Mouse (Mus musculus) liver, adult 2 months (tissue): ENCODE data around the gene Cfap54. TPM values are rescaled to one million over a fixed set of nuclear protein-coding genes. Genes with fewer than 3 reads are reported as not detected.

ENCODE experiments used
- DNase-seq: peaks from one replicate; pipeline ENCODE4 v3.0.0-alpha.2; 2011; ENCODE audit warnings: low read depth, low spot score; ENCODE audit errors: extremely low read depth
- H3K27ac ChIP-seq: fragments of 200-500 bp; replicated peaks from 2 replicates; pipeline ENCODE4 v1.5.1; 2012; ENCODE audit warnings: low read depth, mild to moderate bottlenecking, control low read depth, inconsistent platforms, low read length; ENCODE audit not compliant: insufficient read depth
- H3K27me3 ChIP-seq: fragments of 200-500 bp; 2 replicates; pipeline ENCODE4 v1.6.1; 2012; ENCODE audit warnings: mild to moderate bottlenecking, moderate library complexity, low read length, inconsistent platforms; ENCODE audit not compliant: control insufficient read depth, insufficient read depth
- H3K36me3 ChIP-seq: fragments of 200-500 bp; 2 replicates; pipeline ENCODE4 v1.6.1; 2012; ENCODE audit warnings: low read length, inconsistent platforms; ENCODE audit not compliant: control insufficient read depth, insufficient read depth
- H3K4me1 ChIP-seq: fragments of 200-500 bp; 2 replicates; pipeline ENCODE4 v1.6.1; 2011; ENCODE audit warnings: low read length; ENCODE audit not compliant: control insufficient read depth, insufficient read depth
- H3K4me3 ChIP-seq: fragments of 200-500 bp; 2 replicates; pipeline ENCODE4 v1.5.1; 2011; ENCODE audit warnings: low read depth, mild to moderate bottlenecking, control low read depth, low read length, moderate library complexity; ENCODE audit not compliant: insufficient read depth
- H3K79me2 ChIP-seq: fragments of 200-500 bp; 2 replicates; pipeline ENCODE4 v1.6.1; 2012; ENCODE audit warnings: inconsistent platforms, mild to moderate bottlenecking, low read length, moderate library complexity; ENCODE audit not compliant: control insufficient read depth, insufficient read depth
- H3K9ac ChIP-seq: fragments of 200-500 bp; 2 replicates; pipeline ENCODE4 v1.6.1; 2012; ENCODE audit warnings: low read depth, mild to moderate bottlenecking, control low read depth, inconsistent platforms, low read length
- CTCF ChIP-seq: fragments of 200-500 bp; IDR thresholded peaks from 2 replicates; pipeline ENCODE4 v1.5.1; 2011; ENCODE audit warnings: low read depth, low read length, control low read depth
- POLR2A ChIP-seq: fragments of 200-500 bp; IDR thresholded peaks from 2 replicates; pipeline ENCODE4 v1.6.1; 2011; ENCODE audit warnings: low read length, control low read depth; ENCODE audit not compliant: insufficient read depth; ENCODE audit errors: extremely low read depth
- WGBS: fragments of 180-500 bp; shearing (Covaris S2); methylation state at CpG from one replicate; pipeline ENCODE4 v1.1.7; 2018; 5-methylcytosine and 5-hydroxymethylcytosine counted together
- polyA plus RNA-seq: library from polyadenylated mRNA; depleted of rRNA; stranded (reverse); fragments of >200 nt; gene quantifications from 2 replicates; pipeline ENCODE4 v1.2.3, GENCODE M21; 2012
- total RNA-seq: library from RNA; depleted of rRNA; stranded (reverse); fragments of >200 nt; gene quantifications from 2 replicates; pipeline ENCODE4 v1.2.3, GENCODE M21; 2014

Gene Cfap54
- total and polyA plus RNA-seq, 2 experiments, result 0.27 to 0.65 TPM

DNA sequence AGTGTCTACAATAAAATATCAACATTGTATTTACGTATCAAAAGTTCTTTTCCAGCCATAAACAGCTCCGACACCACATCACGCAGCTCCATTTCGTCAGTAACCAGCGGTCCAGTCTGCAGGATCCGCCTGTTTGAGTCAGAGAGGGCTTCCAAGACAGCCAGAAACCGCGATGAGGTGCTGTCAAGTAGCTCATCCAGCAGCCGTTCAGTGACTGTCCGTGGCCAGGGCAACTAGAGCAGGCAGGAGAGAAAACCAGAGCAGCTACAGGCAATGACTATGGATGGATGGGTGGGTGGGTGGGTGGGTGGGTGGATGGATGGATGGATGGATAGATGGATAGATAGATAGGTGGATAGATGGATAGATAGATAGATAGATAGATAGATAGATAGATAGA lies 38.2 kb downstream of the Cfap54 start:
- 89% methylated on average over 10 of the region's 10 CpGs for WGBS
- Histone ChIP-seq H3K4me1 (no peaks in the 10 kb centered on the region; the same call in 1 of the 2 replicates), H3K27me3 (no peaks in the 10 kb centered on the region), H3K27ac (no peak overlapping the region), H3K9ac (no peak overlapping the region), H3K4me3 (no peak overlapping the region), H3K79me2 (no peaks in the 10 kb centered on the region), H3K36me3 (no peaks in the 10 kb centered on the region)
- TF ChIP-seq POLR2A (no peak), CTCF (no peak)
- no peak for DNase-seq

GRCm38 (mm10) chr10:93041850-93042249 lies 39.6 kb downstream of the Cfap54 start:
- WGBS, result 95% methylated on average over 3 of the region's 3 CpGs
- no peak for TF ChIP-seq POLR2A
- TF ChIP-seq CTCF, result no peak
- Histone ChIP-seq H3K27me3 (no peaks in the 10 kb centered on the region), H3K4me1 (no peaks in the 10 kb centered on the region; the same call in 1 of the 2 replicates), H3K36me3 (no peaks in the 10 kb centered on the region), H3K79me2 (no peaks in the 10 kb centered on the region), H3K4me3 (no peak overlapping the region), H3K9ac (no peak overlapping the region), H3K27ac (no peak overlapping the region)
- no peak for DNase-seq

DNA sequence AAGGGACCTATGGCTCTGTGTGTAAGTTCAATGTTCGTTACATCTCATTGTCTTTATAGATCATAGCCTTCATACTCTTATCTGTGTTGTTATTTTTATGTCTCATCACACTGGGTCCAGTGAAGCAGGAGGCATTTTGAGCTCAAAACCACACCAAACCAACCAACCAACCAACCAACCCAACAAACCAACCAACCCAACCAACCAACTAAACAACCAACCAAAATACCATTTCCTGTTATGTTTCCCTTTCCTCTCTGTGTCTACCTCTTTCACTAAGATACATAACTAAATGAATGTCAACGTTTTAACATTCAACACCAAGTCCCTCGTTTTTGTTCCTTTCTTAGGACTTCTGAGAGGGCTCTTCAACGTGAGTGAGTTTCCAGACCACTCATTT lies 40.0 kb downstream of the Cfap54 start:
- Histone ChIP-seq H3K4me1 (no peaks in the 10 kb centered on the region; the same call in 1 of the 2 replicates), H3K4me3 (no peak overlapping the region), H3K36me3 (no peaks in the 10 kb centered on the region), H3K9ac (no peak overlapping the region), H3K79me2 (no peaks in the 10 kb centered on the region), H3K27ac (no peak overlapping the region), H3K27me3 (no peaks in the 10 kb centered on the region)
- DNase-seq, result no peak
- TF ChIP-seq CTCF (no peak), POLR2A (no peak)
- WGBS, result 67% methylated on average over 4 of the region's 4 CpGs

GRCm38 (mm10) chr10:93036532-93036931 lies 44.9 kb downstream of the Cfap54 start:
- no peak overlapping the region for H3K9ac ChIP-seq

DNA sequence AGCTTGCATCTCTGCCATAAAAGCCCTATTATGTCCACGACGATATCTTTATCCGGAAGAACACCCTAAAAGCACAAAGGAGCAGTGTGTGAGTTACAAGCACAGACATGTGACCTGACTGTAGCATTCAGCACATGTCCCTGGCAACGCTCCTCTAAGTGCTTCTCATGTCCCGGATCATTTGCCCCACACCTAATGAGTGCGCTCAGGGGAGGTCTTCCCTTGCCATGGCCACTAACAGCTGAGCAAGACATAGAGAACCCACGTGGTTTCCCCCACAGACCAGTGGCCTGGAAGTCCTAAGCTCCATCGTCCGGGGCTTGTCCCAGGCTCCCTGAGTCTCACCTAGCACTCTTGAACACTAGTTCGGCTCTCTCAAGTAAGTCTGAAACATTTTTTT lies 45.9 kb downstream of the Cfap54 start:
- no peaks in the 10 kb centered on the region for H3K27me3 ChIP-seq
- no peaks in the 10 kb centered on the region; the same call in 1 of the 2 replicates for H3K4me1 ChIP-seq
- 82% methylated on average over 10 of the region's 10 CpGs for WGBS
- H3K9ac ChIP-seq, result no peak overlapping the region
- H3K79me2 ChIP-seq, result no peaks in the 10 kb centered on the region
- H3K4me3 ChIP-seq, result no peak overlapping the region
- no peaks in the 10 kb centered on the region for H3K36me3 ChIP-seq
- no peak for DNase-seq
- no peak overlapping the region for H3K27ac ChIP-seq
- TF ChIP-seq POLR2A, result no peak
- no peak for TF ChIP-seq CTCF

More at GRCm38 (mm10) chr10:93036532-93036931, 44.9 kb downstream of the Cfap54 start:
- no peak for DNase-seq
- 88% methylated on average over 3 of the region's 3 CpGs for WGBS
- no peak overlapping the region for H3K27ac ChIP-seq
- H3K79me2 ChIP-seq, result no peaks in the 10 kb centered on the region
- TF ChIP-seq CTCF (no peak), POLR2A (no peak)
- H3K4me1 ChIP-seq, result no peaks in the 10 kb centered on the region; the same call in 1 of the 2 replicates
- no peaks in the 10 kb centered on the region for H3K27me3 ChIP-seq
- H3K4me3 ChIP-seq, result no peak overlapping the region
- no peaks in the 10 kb centered on the region for H3K36me3 ChIP-seq

- H3K27ac ChIP-seq, result no peak overlapping the region
These were observed 58.1 kb downstream of the Cfap54 start for GRCm38 (mm10) chr10:93023295-93023694.

More at GRCm38 (mm10) chr10:93023295-93023694, 58.1 kb downstream of the Cfap54 start:
- H3K36me3 ChIP-seq, result no peaks in the 10 kb centered on the region
- peaks cover 5% of the 10 kb centered on the region; the same call in 1 of the 2 replicates for H3K27me3 ChIP-seq
- no peak overlapping the region for H3K9ac ChIP-seq
- TF ChIP-seq CTCF, result no peak
- no peak for TF ChIP-seq POLR2A
- H3K79me2 ChIP-seq, result no peaks in the 10 kb centered on the region
- no peak overlapping the region for H3K4me3 ChIP-seq
- H3K4me1 ChIP-seq, result no peaks in the 10 kb centered on the region
- DNase-seq, result no peak
- 72% methylated on average over 8 of the region's 8 CpGs for WGBS
